Mouse (Mus musculus) forebrain, embryonic 14.5 days (tissue): Measurements from ENCODE around the gene Pcdh7. TPM values are rescaled to one million over a fixed set of nuclear protein-coding genes. Genes with fewer than 3 reads are reported as not detected.

Experiments
- ATAC-seq: fragments of 200-750 bp; cut with Nextera tagmentation; 2 replicates; pipeline ENCODE4 v1.8.0; 2017; ENCODE audit warnings: mild to moderate bottlenecking, moderate library complexity
- DNase-seq: peaks from one replicate; pipeline ENCODE4 v3.0.0-alpha.2; 2015; ENCODE audit warnings: low spot score
- H3K27ac ChIP-seq: fragments of 300-500 bp; sonication (generic); 2 replicates; pipeline ENCODE4 v1.5.1; 2014; ENCODE audit warnings: low read depth, mild to moderate bottlenecking, control low read depth, low read length, moderate library complexity
- H3K27me3 ChIP-seq: fragments of 300-500 bp; sonication (generic); replicated peaks from 2 replicates; pipeline ENCODE4 v1.6.1; 2014; ENCODE audit warnings: low read length, control low read depth, mixed read lengths; ENCODE audit not compliant: control insufficient read depth, insufficient read depth
- H3K36me3 ChIP-seq: fragments of 300-500 bp; sonication (generic); 2 replicates; pipeline ENCODE4 v1.6.1; 2014; ENCODE audit warnings: low read length, control low read depth; ENCODE audit not compliant: control insufficient read depth, insufficient read depth
- H3K4me1 ChIP-seq: fragments of 300-500 bp; sonication (generic); 2 replicates; pipeline ENCODE4 v1.6.1; 2014; ENCODE audit warnings: antibody characterized with exemption, low read length, control low read depth; ENCODE audit not compliant: control insufficient read depth, insufficient read depth
- H3K4me2 ChIP-seq: fragments of 300-500 bp; sonication (generic); 2 replicates; pipeline ENCODE4 v1.6.1; 2014; ENCODE audit warnings: mild to moderate bottlenecking, control low read depth, low read length
- H3K4me3 ChIP-seq: fragments of 300-500 bp; sonication (generic); 2 replicates; pipeline ENCODE4 v1.5.1; 2014; ENCODE audit warnings: low read depth, low read length, control low read depth
- H3K9ac ChIP-seq: fragments of 300-500 bp; sonication (generic); 2 replicates; pipeline ENCODE4 v1.6.1; 2014; ENCODE audit warnings: mild to moderate bottlenecking, low read length, control low read depth, moderate library complexity
- H3K9me3 ChIP-seq: fragments of 300-500 bp; sonication (generic); replicated peaks from 2 replicates; pipeline ENCODE4 v1.6.1; 2016; ENCODE audit warnings: low read length, control low read depth, mixed read lengths; ENCODE audit not compliant: control insufficient read depth
- WGBS: fragments of 180-500 bp; shearing (Covaris S2); extraction: QIAGEN DNeasy Blood & Tissue Kit; methylation state at CpG from one replicate; pipeline ENCODE4 v1.1.7; 2014; 5-methylcytosine and 5-hydroxymethylcytosine counted together
- polyA plus RNA-seq: library from polyadenylated mRNA; unstranded; fragments of >200 nt; fragmentation: Nextera tagmentation; extraction: Ambion mirVana; gene quantifications from 2 replicates; pipeline ENCODE4 v1.2.1, GENCODE M21; 2014

Gene Pcdh7
- polyA plus RNA-seq, 1 experiment from 2014 or later = 8.3 TPM

- Histone ChIP-seq H3K4me2 (no peak overlapping the region), H3K36me3 (no peaks in the 10 kb centered on the region), H3K27me3 (no peaks in the 10 kb centered on the region), H3K9me3 (no peaks in the 10 kb centered on the region), H3K27ac (no peak overlapping the region), H3K4me1 (no peaks in the 10 kb centered on the region), H3K4me3 (no peak overlapping the region), H3K9ac (no peak overlapping the region)
- ATAC-seq (no peak), DNase-seq (no peak)
- WGBS = 35% methylated on average over 6 of the region's 6 CpGs
Observed at GRCm38 (mm10) chr5:57742924-57743323, 25.2 kb downstream of the Pcdh7 start.

DNA sequence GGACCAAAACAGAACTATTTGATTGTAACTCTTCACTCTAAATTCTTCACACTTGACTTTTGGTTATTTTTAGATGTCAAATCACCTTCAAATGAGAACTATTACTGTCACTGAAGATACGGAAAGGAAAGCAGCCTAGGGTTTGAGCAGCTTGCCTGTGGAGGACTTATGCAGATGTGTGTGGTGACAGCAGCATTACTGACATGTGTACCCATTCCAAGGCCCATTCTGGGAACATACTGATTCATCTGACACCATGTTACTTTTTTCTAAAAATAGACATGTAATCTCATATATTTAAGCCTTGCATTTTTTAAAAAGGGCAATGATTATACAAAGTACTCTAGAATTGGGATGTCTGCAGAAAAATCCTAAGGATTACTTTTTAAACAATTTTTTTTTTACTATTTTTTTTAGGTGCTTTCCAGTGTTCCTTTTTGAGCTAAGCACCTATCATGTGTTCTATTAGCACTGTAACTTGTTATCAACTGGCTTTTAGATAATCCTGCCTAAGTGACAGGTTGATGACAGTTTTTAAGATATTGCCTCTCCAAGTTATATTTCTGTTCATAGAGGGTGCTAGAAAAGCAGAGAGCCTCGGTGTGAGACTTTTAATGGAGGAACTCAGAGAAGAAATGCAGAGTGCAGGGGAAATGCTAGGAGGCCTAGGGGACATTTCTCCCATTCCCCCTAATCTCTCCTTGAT is 26.3 kb downstream of the Pcdh7 start:
- no peaks in the 10 kb centered on the region for H3K9me3 ChIP-seq
- no peak overlapping the region for H3K9ac ChIP-seq
- no peak overlapping the region for H3K4me3 ChIP-seq
- H3K4me2 ChIP-seq = no peak overlapping the region
- no peak overlapping the region for H3K27ac ChIP-seq
- WGBS = 72% methylated on average over 2 of the region's 2 CpGs
- H3K27me3 ChIP-seq = no peaks in the 10 kb centered on the region
- H3K4me1 ChIP-seq = no peaks in the 10 kb centered on the region
- ATAC-seq (no peak), DNase-seq (no peak)
- no peaks in the 10 kb centered on the region for H3K36me3 ChIP-seq

DNA sequence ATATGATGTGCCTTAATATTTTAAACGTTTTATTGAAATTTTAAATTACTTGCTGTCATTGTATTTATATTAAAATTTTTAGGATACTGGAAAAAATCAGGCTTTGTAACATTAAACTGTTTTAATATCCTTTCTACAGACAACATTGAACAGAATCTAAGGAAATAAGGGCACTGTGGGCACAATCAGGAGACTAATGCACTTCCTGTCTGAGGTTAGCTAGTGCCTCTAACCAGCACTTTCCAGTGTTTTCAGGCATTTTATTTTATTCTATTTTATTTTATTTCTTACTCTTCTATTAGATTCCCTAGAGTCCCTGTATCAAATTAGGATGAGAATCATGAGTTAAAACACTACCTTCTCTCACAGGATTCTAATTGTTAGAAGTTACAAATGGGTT is 28.1 kb downstream of the Pcdh7 start:
- Histone ChIP-seq H3K27ac (no peak overlapping the region), H3K27me3 (no peaks in the 10 kb centered on the region), H3K9me3 (no peaks in the 10 kb centered on the region), H3K4me2 (no peak overlapping the region), H3K9ac (no peak overlapping the region), H3K4me1 (no peaks in the 10 kb centered on the region), H3K36me3 (no peaks in the 10 kb centered on the region), H3K4me3 (no peak overlapping the region)
- ATAC-seq (no peak), DNase-seq (no peak)
- WGBS = 74% methylated on average over 1 of the region's 1 CpGs

DNA sequence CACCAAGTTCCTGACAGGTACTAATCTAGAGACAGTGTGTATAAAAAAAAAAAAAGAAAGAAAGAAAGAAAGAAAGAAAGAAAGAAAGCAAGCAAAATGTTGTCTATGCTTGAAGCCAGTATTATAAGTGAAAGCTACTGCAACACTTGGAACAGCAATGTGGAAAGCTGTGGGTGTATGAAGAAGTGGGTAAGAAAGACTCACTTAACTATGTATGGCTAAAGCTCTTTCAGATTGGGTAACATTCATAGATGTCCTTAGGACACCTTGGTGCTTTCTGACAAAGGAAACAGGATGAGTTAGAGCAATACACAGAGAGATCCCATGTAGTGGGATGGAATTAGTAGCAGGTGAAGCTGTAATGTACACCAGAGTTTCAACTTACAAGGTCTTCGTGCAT is 32.6 kb downstream of the Pcdh7 start:
- Histone ChIP-seq H3K9me3 (no peaks in the 10 kb centered on the region), H3K27ac (no peak overlapping the region), H3K36me3 (no peaks in the 10 kb centered on the region), H3K4me3 (no peak overlapping the region), H3K27me3 (no peaks in the 10 kb centered on the region), H3K4me2 (no peak overlapping the region), H3K9ac (no peak overlapping the region), H3K4me1 (no peaks in the 10 kb centered on the region)
- ATAC-seq = no peak
- WGBS = 90% methylated on average over 1 of the region's 1 CpGs
- DNase-seq = no peak

GRCm38 (mm10) chr5:57755791-57756190 is 38.0 kb downstream of the Pcdh7 start:
- H3K27me3 ChIP-seq = no peaks in the 10 kb centered on the region
- no peaks in the 10 kb centered on the region for H3K4me1 ChIP-seq
- H3K9me3 ChIP-seq = no peaks in the 10 kb centered on the region
- H3K4me2 ChIP-seq = no peak overlapping the region
- no peak for ATAC-seq
- WGBS = 44% methylated on average over 1 of the region's 1 CpGs
- H3K36me3 ChIP-seq = no peaks in the 10 kb centered on the region
- no peak overlapping the region for H3K4me3 ChIP-seq
- DNase-seq = no peak
- H3K9ac ChIP-seq = no peak overlapping the region
- no peak overlapping the region for H3K27ac ChIP-seq

GRCm38 (mm10) chr5:57756726-57757424 is 39.1 kb downstream of the Pcdh7 start:
- Histone ChIP-seq H3K27me3 (no peaks in the 10 kb centered on the region), H3K4me1 (no peaks in the 10 kb centered on the region), H3K27ac (no peak overlapping the region), H3K9me3 (no peaks in the 10 kb centered on the region), H3K4me3 (no peak overlapping the region), H3K36me3 (no peaks in the 10 kb centered on the region), H3K4me2 (no peak overlapping the region), H3K9ac (no peak overlapping the region)
- DNase-seq (no peak), ATAC-seq (no peak)
- WGBS = 42% methylated on average over 4 of the region's 4 CpGs

- WGBS = 20% methylated on average over 4 of the region's 4 CpGs
- Histone ChIP-seq H3K27ac (no peak overlapping the region), H3K27me3 (no peaks in the 10 kb centered on the region), H3K36me3 (no peaks in the 10 kb centered on the region), H3K9me3 (no peaks in the 10 kb centered on the region), H3K4me2 (no peak overlapping the region), H3K9ac (no peak overlapping the region), H3K4me1 (no peaks in the 10 kb centered on the region), H3K4me3 (no peak overlapping the region)
- DNase-seq (no peak), ATAC-seq (no peak)
Observed at GRCm38 (mm10) chr5:57757436-57757898, 39.7 kb downstream of the Pcdh7 start.

DNA sequence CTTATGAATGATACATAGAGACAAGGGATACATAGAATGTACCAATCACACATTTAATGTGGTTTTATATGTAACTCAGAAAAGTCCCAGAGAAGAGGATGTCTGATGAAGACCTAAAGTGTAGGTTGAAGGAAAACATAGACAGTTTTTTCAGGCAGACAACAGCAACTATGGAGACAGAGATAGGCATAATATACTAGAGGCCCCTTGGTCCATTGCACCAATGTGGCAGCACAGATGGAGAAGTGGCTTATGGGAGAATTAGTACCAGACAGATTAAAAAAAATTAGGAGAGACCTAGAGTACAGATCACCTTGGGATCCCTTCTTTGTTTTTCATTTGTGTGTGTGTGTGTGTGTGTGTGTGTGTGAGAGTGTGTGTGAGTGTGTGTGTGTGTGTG is 41.2 kb downstream of the Pcdh7 start:
- Histone ChIP-seq H3K9me3 (no peaks in the 10 kb centered on the region), H3K9ac (no peak overlapping the region), H3K4me2 (no peak overlapping the region), H3K4me3 (no peak overlapping the region), H3K36me3 (no peaks in the 10 kb centered on the region), H3K4me1 (no peaks in the 10 kb centered on the region), H3K27ac (no peak overlapping the region), H3K27me3 (no peaks in the 10 kb centered on the region)
- ATAC-seq (no peak), DNase-seq (no peak)
